Mouse (Mus musculus) embryonic facial prominence, embryonic 12.5 days (tissue): ENCODE results near the gene Brd4. TPM values are rescaled to one million over a fixed set of nuclear protein-coding genes. Genes with fewer than 3 reads are reported as not detected.

Source experiments
- ATAC-seq: fragments of 200-750 bp; cut with Nextera tagmentation; 2 replicates; pipeline ENCODE4 v1.8.0; 2017; ENCODE audit not compliant: insufficient number of reproducible peaks, insufficient read depth, low FRiP score, low TSS enrichment
- H3K27ac ChIP-seq: fragments of 300-500 bp; sonication (generic); 2 replicates; pipeline ENCODE4 v1.5.1; 2016; ENCODE audit warnings: mild to moderate bottlenecking
- H3K27me3 ChIP-seq: fragments of 300-500 bp; sonication (generic); 2 replicates; pipeline ENCODE4 v1.6.1; 2016; ENCODE audit warnings: mild to moderate bottlenecking, moderate library complexity
- H3K36me3 ChIP-seq: fragments of 300-500 bp; sonication (generic); 2 replicates; pipeline ENCODE4 v1.6.1; 2016; ENCODE audit warnings: mild to moderate bottlenecking
- H3K4me1 ChIP-seq: fragments of 300-500 bp; sonication (generic); 2 replicates; pipeline ENCODE4 v1.6.1; 2016
- H3K4me2 ChIP-seq: fragments of 300-500 bp; sonication (generic); replicated peaks from 2 replicates; pipeline ENCODE4 v1.6.1; 2016; ENCODE audit warnings: mild to moderate bottlenecking, moderate library complexity
- H3K4me3 ChIP-seq: fragments of 300-500 bp; sonication (generic); 2 replicates; pipeline ENCODE4 v1.5.1; 2016; ENCODE audit warnings: mild to moderate bottlenecking
- H3K9ac ChIP-seq: fragments of 300-500 bp; sonication (generic); 2 replicates; pipeline ENCODE4 v1.6.1; 2016; ENCODE audit warnings: mild to moderate bottlenecking, moderate library complexity
- H3K9me3 ChIP-seq: fragments of 300-500 bp; sonication (generic); 2 replicates; pipeline ENCODE4 v1.6.1; 2016; ENCODE audit warnings: mild to moderate bottlenecking, moderate library complexity
- WGBS: fragments of 180-500 bp; shearing (Covaris S2); methylation state at CpG from one replicate; pipeline ENCODE4 v1.1.7; 2016; 5-methylcytosine and 5-hydroxymethylcytosine counted together
- polyA plus RNA-seq: library from polyadenylated mRNA; unstranded; fragments of >200 nt; fragmentation: Nextera tagmentation; extraction: Ambion mirVana; gene quantifications from 2 replicates; pipeline ENCODE4 v1.2.1, GENCODE M21; 2016

Brd4 gene
- polyA plus RNA-seq, 1 experiment from 2014 or later: 112 TPM

GRCm38 (mm10) chr17:32165266-32165802 is 119.2 kb downstream of the Brd4 start:
- no peaks in the 10 kb centered on the region for H3K27me3 ChIP-seq
- H3K9me3 ChIP-seq: no peaks in the 10 kb centered on the region
- 4% methylated on average over 9 of the region's 9 CpGs for WGBS
- H3K27ac ChIP-seq: peak overlapping the region; percentile 92
- ATAC-seq: peak; percentile 66
- H3K4me3 ChIP-seq: peak overlapping the region; percentile 71
- peak overlapping the region; percentile 78 for H3K4me2 ChIP-seq
- peak overlapping the region; percentile 80 for H3K9ac ChIP-seq
- no peaks in the 10 kb centered on the region for H3K36me3 ChIP-seq
- H3K4me1 ChIP-seq: peaks cover 34% of the 10 kb centered on the region

GRCm38 (mm10) chr17:32164780-32165179 is 119.7 kb downstream of the Brd4 start:
- H3K9ac ChIP-seq: no peak overlapping the region; the same call in 1 of the 2 replicates
- H3K27ac ChIP-seq: 0 out of 2 replicates have a peak overlapping the region, but pooled peaks have one; percentile 41
- H3K4me1 ChIP-seq: peaks cover 34% of the 10 kb centered on the region
- H3K4me3 ChIP-seq: peak overlapping the region; percentile 2; the same call in 1 of the 2 replicates
- ATAC-seq: no peak
- H3K27me3 ChIP-seq: no peaks in the 10 kb centered on the region
- peak overlapping the region; percentile 78 for H3K4me2 ChIP-seq
- no peaks in the 10 kb centered on the region for H3K9me3 ChIP-seq
- no peaks in the 10 kb centered on the region for H3K36me3 ChIP-seq

- Histone ChIP-seq H3K9me3 (no peaks in the 10 kb centered on the region), H3K9ac (no peak overlapping the region; the same call in 1 of the 2 replicates), H3K4me3 (peak overlapping the region; percentile 2; the same call in 1 of the 2 replicates), H3K27ac (0 out of 2 replicates have a peak overlapping the region, but pooled peaks have one; percentile 41), H3K27me3 (no peaks in the 10 kb centered on the region), H3K4me2 (peak overlapping the region; percentile 22), H3K4me1 (peaks cover 34% of the 10 kb centered on the region), H3K36me3 (no peaks in the 10 kb centered on the region)
- ATAC-seq: no peak
- WGBS: 60% methylated on average over 6 of the region's 6 CpGs
Observed at GRCm38 (mm10) chr17:32163910-32164650, 120.4 kb downstream of the Brd4 start.

- 0 out of 2 replicates have a peak, but pooled peaks have one; percentile 1 for ATAC-seq
Observed at GRCm38 (mm10) chr17:32162112-32162850, 122.2 kb downstream of the Brd4 start.

GRCm38 (mm10) chr17:32160882-32161281 is 123.6 kb downstream of the Brd4 start:
- Histone ChIP-seq H3K4me3 (no peak overlapping the region), H3K9me3 (no peaks in the 10 kb centered on the region), H3K4me1 (peaks cover 34% of the 10 kb centered on the region), H3K4me2 (no peak overlapping the region), H3K36me3 (peaks cover 20% of the 10 kb centered on the region), H3K9ac (no peak overlapping the region), H3K27me3 (no peaks in the 10 kb centered on the region), H3K27ac (no peak overlapping the region)
- 83% methylated on average over 4 of the region's 4 CpGs for WGBS
- no peak for ATAC-seq

More at GRCm38 (mm10) chr17:32162112-32162850, 122.2 kb downstream of the Brd4 start:
- H3K4me2 ChIP-seq: peak overlapping the region; percentile 89
- H3K36me3 ChIP-seq: peaks cover 13% of the 10 kb centered on the region
- H3K27ac ChIP-seq: no peak overlapping the region
- peaks cover 34% of the 10 kb centered on the region for H3K4me1 ChIP-seq
- WGBS: 3% methylated on average over 58 of the region's 58 CpGs
- H3K9ac ChIP-seq: peak overlapping the region; percentile 46
- H3K9me3 ChIP-seq: no peaks in the 10 kb centered on the region
- no peaks in the 10 kb centered on the region for H3K27me3 ChIP-seq
- H3K4me3 ChIP-seq: peak overlapping the region; percentile 44

GRCm38 (mm10) chr17:32158841-32159240 is 125.7 kb downstream of the Brd4 start:
- H3K27ac ChIP-seq: no peak overlapping the region
- no peaks in the 10 kb centered on the region for H3K9me3 ChIP-seq
- 93% methylated on average over 13 of the region's 13 CpGs for WGBS
- no peak overlapping the region for H3K4me2 ChIP-seq
- peaks cover 38% of the 10 kb centered on the region for H3K36me3 ChIP-seq
- no peak overlapping the region for H3K4me3 ChIP-seq
- H3K9ac ChIP-seq: no peak overlapping the region
- no peak for ATAC-seq
- H3K4me1 ChIP-seq: peaks cover 20% of the 10 kb centered on the region
- no peaks in the 10 kb centered on the region for H3K27me3 ChIP-seq

- H3K36me3 ChIP-seq: peaks cover 83% of the 10 kb centered on the region
- H3K27me3 ChIP-seq: no peaks in the 10 kb centered on the region
- no peak overlapping the region for H3K4me3 ChIP-seq
- H3K9ac ChIP-seq: no peak overlapping the region
- H3K4me2 ChIP-seq: no peak overlapping the region
- 92% methylated on average over 8 of the region's 8 CpGs for WGBS
- H3K4me1 ChIP-seq: no peaks in the 10 kb centered on the region
- no peak for ATAC-seq
- no peak overlapping the region for H3K27ac ChIP-seq
- H3K9me3 ChIP-seq: no peaks in the 10 kb centered on the region
Observed at GRCm38 (mm10) chr17:32146718-32147117, 137.8 kb downstream of the Brd4 start.

Other genes with a start within 250 kb of the Brd4 start
- gene Rrp1b, start 248.6 kb downstream of the Brd4 start, polyA plus RNA-seq: 72.4 and 74.9 TPM in 2 replicates
- gene Hsf2bp, start 248.4 kb downstream of the Brd4 start, polyA plus RNA-seq: 0.35 and 0.89 TPM in 2 replicates
- gene Notch3, start 117.9 kb downstream of the Brd4 start, polyA plus RNA-seq: 22.1 and 23.0 TPM in 2 replicates
- 0.23 and 0.27 TPM in 2 replicates for gene Ephx3, start 95.2 kb downstream of the Brd4 start, polyA plus RNA-seq
- 145 and 148 TPM in 2 replicates for gene Akap8, start 36.5 kb upstream of the Brd4 start, polyA plus RNA-seq
- gene Akap8l, start 65.9 kb upstream of the Brd4 start, polyA plus RNA-seq: 107 and 118 TPM in 2 replicates
- gene Wiz, start 104.7 kb upstream of the Brd4 start, polyA plus RNA-seq: 34.0 and 36.5 TPM in 2 replicates
- 0.69 and 0.74 TPM in 2 replicates for gene Rasal3, start 118.9 kb upstream of the Brd4 start, polyA plus RNA-seq
- 0.13 and 0.20 TPM in 2 replicates for gene Pglyrp2, start 139.4 kb upstream of the Brd4 start, polyA plus RNA-seq
- gene Cyp4f39, start 168.0 kb upstream of the Brd4 start, polyA plus RNA-seq: 0.70 and 0.73 TPM in 2 replicates
- gene Cyp4f17, start 221.3 kb upstream of the Brd4 start, polyA plus RNA-seq: 14.5 and 15.6 TPM in 2 replicates